Mouse (Mus musculus) cerebellum, adult 2 months (tissue): ENCODE data around the gene Ugt1a6b. TPM values are rescaled to one million over a fixed set of nuclear protein-coding genes. Genes with fewer than 3 reads are reported as not detected.

Experiments used
- DNase-seq, 2 experiments: peaks; one replicate each; pipeline ENCODE4 v3.0.0; 2021
- H3K27ac ChIP-seq: fragments of 200-500 bp; 2 replicates; pipeline ENCODE4 v1.5.1; 2012; ENCODE audit warnings: low read length, control low read depth, inconsistent platforms; ENCODE audit not compliant: insufficient read depth
- H3K27me3 ChIP-seq: fragments of 200-500 bp; 2 replicates; pipeline ENCODE4 v1.6.1; 2012; ENCODE audit warnings: inconsistent platforms, mild to moderate bottlenecking, low read length, moderate library complexity; ENCODE audit not compliant: control insufficient read depth, insufficient read depth
- H3K4me1 ChIP-seq: fragments of 200-500 bp; 2 replicates; pipeline ENCODE4 v1.6.1; 2011; ENCODE audit warnings: low read length; ENCODE audit not compliant: control insufficient read depth, insufficient read depth
- H3K4me3 ChIP-seq: fragments of 200-500 bp; replicated peaks from 2 replicates; pipeline ENCODE3; 2011; ENCODE audit warnings: mild to moderate bottlenecking, low read depth, low read length, control low read depth; ENCODE audit not compliant: insufficient read depth
- CTCF ChIP-seq: fragments of 200-500 bp; IDR thresholded peaks from 2 replicates; pipeline ENCODE4 v1.5.1; 2011; ENCODE audit warnings: low read depth, mild to moderate bottlenecking, control low read depth, low read length, moderate library complexity, borderline replicate concordance; ENCODE audit not compliant: insufficient read depth
- POLR2A ChIP-seq: fragments of 200-500 bp; IDR thresholded peaks from 2 replicates; pipeline ENCODE4 v1.6.1; 2011; ENCODE audit warnings: low read length, control low read depth, borderline replicate concordance; ENCODE audit not compliant: insufficient read depth
- WGBS: fragments of 180-500 bp; shearing (Covaris S2); methylation state at CpG from one replicate; pipeline ENCODE4 v1.1.7; 2018; 5-methylcytosine and 5-hydroxymethylcytosine counted together
- polyA plus RNA-seq: library from polyadenylated mRNA; depleted of rRNA; stranded (reverse); fragments of >200 nt; gene quantifications from 2 replicates; pipeline ENCODE4 v1.2.3, GENCODE M21; 2012; rRNA removed

The Ugt1a6b gene
- polyA plus RNA-seq, 1 experiment = not detected

- Histone ChIP-seq H3K27ac (no peak overlapping the region), H3K27me3 (no peaks in the 10 kb centered on the region), H3K4me3 (no peak overlapping the region), H3K4me1 (peaks cover 8% of the 10 kb centered on the region)
- DNase-seq = no peak
- WGBS = 92% methylated on average over 5 of the region's 5 CpGs
- TF ChIP-seq CTCF = no peak
- TF ChIP-seq POLR2A = no peak
Observed at GRCm38 (mm10) chr1:88263778-88264177, 160.7 kb downstream of the Ugt1a6b start.

GRCm38 (mm10) chr1:88264237-88264868, 161.3 kb downstream of the Ugt1a6b start:
- WGBS = 90% methylated on average over 7 of the region's 7 CpGs

GRCm38 (mm10) chr1:88264869-88265240, 161.8 kb downstream of the Ugt1a6b start:
- Histone ChIP-seq H3K27me3 (no peaks in the 10 kb centered on the region), H3K4me1 (no peaks in the 10 kb centered on the region; the same call in 1 of the 2 replicates), H3K4me3 (no peak overlapping the region), H3K27ac (no peak overlapping the region)
- DNase-seq = no peak
- WGBS = 70% methylated on average over 4 of the region's 4 CpGs
- TF ChIP-seq POLR2A = no peak
- no peak for TF ChIP-seq CTCF

More at GRCm38 (mm10) chr1:88264237-88264868, 161.3 kb downstream of the Ugt1a6b start:
- H3K4me1 ChIP-seq = peaks cover 3% of the 10 kb centered on the region
- TF ChIP-seq CTCF (no peak), POLR2A (no peak)
- H3K27me3 ChIP-seq = no peaks in the 10 kb centered on the region
- no peak for DNase-seq
- H3K4me3 ChIP-seq = no peak overlapping the region
- H3K27ac ChIP-seq = no peak overlapping the region

- WGBS = 89% methylated on average over 13 of the region's 13 CpGs
- H3K27me3 ChIP-seq = no peaks in the 10 kb centered on the region
- H3K4me3 ChIP-seq = no peak overlapping the region
- no peaks in the 10 kb centered on the region for H3K4me1 ChIP-seq
- TF ChIP-seq POLR2A (no peak), CTCF (no peak)
- peak in 1 of 2 experiments; percentile 15 for DNase-seq
- H3K27ac ChIP-seq = no peak overlapping the region
Observed at GRCm38 (mm10) chr1:88266123-88266522, 163.1 kb downstream of the Ugt1a6b start.

GRCm38 (mm10) chr1:88267489-88267888, 164.4 kb downstream of the Ugt1a6b start:
- TF ChIP-seq CTCF (no peak), POLR2A (no peak)
- Histone ChIP-seq H3K4me1 (no peaks in the 10 kb centered on the region), H3K4me3 (no peak overlapping the region), H3K27me3 (no peaks in the 10 kb centered on the region), H3K27ac (no peak overlapping the region)
- 92% methylated on average over 6 of the region's 6 CpGs for WGBS
- DNase-seq = peak in 1 of 2 experiments; percentile 16

- Histone ChIP-seq H3K4me3 (no peak overlapping the region), H3K27ac (no peak overlapping the region), H3K27me3 (no peaks in the 10 kb centered on the region), H3K4me1 (no peaks in the 10 kb centered on the region)
- no peak for DNase-seq
- no peak for TF ChIP-seq CTCF
- no peak for TF ChIP-seq POLR2A
- WGBS = 78% methylated on average over 6 of the region's 6 CpGs
Observed at GRCm38 (mm10) chr1:88268070-88268469, 165.0 kb downstream of the Ugt1a6b start.

Other genes starting within 250 kb of the Ugt1a6b start
- gene Dgkd, start 250.0 kb upstream of the Ugt1a6b start, polyA plus RNA-seq = 109 and 126 TPM in 2 replicates
- gene Usp40, start 94.7 kb upstream of the Ugt1a6b start, polyA plus RNA-seq = 18.8 and 19.7 TPM in 2 replicates
- gene Ugt1a10, start 47.9 kb upstream of the Ugt1a6b start, polyA plus RNA-seq = not detected in 2 replicates
- not detected in 2 replicates for gene Ugt1a9, start 32.5 kb upstream of the Ugt1a6b start, polyA plus RNA-seq
- not detected in 2 replicates for gene Ugt1a8, start 15.4 kb upstream of the Ugt1a6b start, polyA plus RNA-seq
- gene Ugt1a7c, start 8.2 kb upstream of the Ugt1a6b start, polyA plus RNA-seq = 0.44 and 0.46 TPM in 2 replicates
- 0.44 and 0.57 TPM in 2 replicates for gene Ugt1a6a, start 31.6 kb downstream of the Ugt1a6b start, polyA plus RNA-seq
- 0.08 TPM in 1 of 2 replicates, not detected in the other for gene Ugt1a5, start 62.8 kb downstream of the Ugt1a6b start, polyA plus RNA-seq
- not detected in 2 replicates for gene Ugt1a2, start 97.3 kb downstream of the Ugt1a6b start, polyA plus RNA-seq
- 2.9 and 3.5 TPM in 2 replicates for gene Dnajb3, start 102.5 kb downstream of the Ugt1a6b start, polyA plus RNA-seq
- gene Ugt1a1, start 108.7 kb downstream of the Ugt1a6b start, polyA plus RNA-seq = not detected in 2 replicates
- gene Mroh2a, start 123.7 kb downstream of the Ugt1a6b start, polyA plus RNA-seq = 0.25 and 0.43 TPM in 2 replicates
- gene Hjurp, start 174.4 kb downstream of the Ugt1a6b start, polyA plus RNA-seq = 79.1 and 80.4 TPM in 2 replicates
- gene Trpm8, start 174.4 kb downstream of the Ugt1a6b start, polyA plus RNA-seq = 0.48 and 0.49 TPM in 2 replicates